Mouse (Mus musculus): ENCODE data around the gene Rfx2. TPM values are rescaled to one million over a fixed set of nuclear protein-coding genes. Genes with fewer than 3 reads are reported as not detected.

Gene Rfx2
- polyA plus RNA-seq, 1 experiment from 2014 or later = 4.4 TPM

DNA sequence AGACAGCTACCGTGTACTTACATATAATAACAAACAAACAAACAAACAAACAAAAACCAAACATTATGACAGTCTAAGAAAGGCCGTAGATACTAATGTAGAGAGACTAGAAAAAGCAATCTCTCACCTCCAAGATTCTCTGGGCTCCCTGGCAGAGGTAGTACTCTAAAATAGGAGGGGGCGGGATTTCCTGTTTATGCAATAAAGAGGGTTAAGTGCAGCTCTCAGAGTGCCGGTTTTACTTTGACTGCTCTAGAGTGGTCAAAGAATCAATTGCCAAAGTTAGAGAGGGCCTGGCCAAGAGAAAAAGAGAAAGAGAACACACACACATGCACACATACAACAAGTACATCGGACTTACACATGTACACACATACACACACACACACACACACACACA lies 11.4 kb upstream of the Rfx2 start:
- 74% methylated on average over 5 of the region's 5 CpGs for WGBS
- H3K4me3 ChIP-seq (ENCODE audit: low read length) = no peak overlapping the region
- no peaks in the 10 kb centered on the region for H3K27me3 ChIP-seq (ENCODE audit: insufficient read depth, low read length)
- no peak overlapping the region for H3K4me2 ChIP-seq (replicated peaks; ENCODE audit: low read depth, low read length)
- H3K9ac ChIP-seq (replicated peaks; ENCODE audit: low read length) = no peak overlapping the region
- H3K9me3 ChIP-seq (ENCODE audit: low read length) = no peaks in the 10 kb centered on the region
- H3K36me3 ChIP-seq (ENCODE audit: insufficient read depth, low read length) = no peaks in the 10 kb centered on the region
- no peak for ATAC-seq (ENCODE audit: low FRiP score, low TSS enrichment)
- H3K27ac ChIP-seq (ENCODE audit: low read length) = no peak overlapping the region
- H3K4me1 ChIP-seq (ENCODE audit: insufficient read depth, low read length) = no peaks in the 10 kb centered on the region

- no peak overlapping the region for H3K9ac ChIP-seq (replicated peaks; ENCODE audit: low read length)
- no peaks in the 10 kb centered on the region for H3K27me3 ChIP-seq (ENCODE audit: insufficient read depth, low read length)
- no peak for ATAC-seq (ENCODE audit: low FRiP score, low TSS enrichment)
- no peak overlapping the region for H3K27ac ChIP-seq (ENCODE audit: low read length)
- H3K9me3 ChIP-seq (ENCODE audit: low read length) = no peaks in the 10 kb centered on the region
- H3K4me2 ChIP-seq (replicated peaks; ENCODE audit: low read depth, low read length) = no peak overlapping the region
- H3K36me3 ChIP-seq (ENCODE audit: insufficient read depth, low read length) = no peaks in the 10 kb centered on the region
- no peaks in the 10 kb centered on the region for H3K4me1 ChIP-seq (ENCODE audit: insufficient read depth, low read length)
- WGBS = 64% methylated on average over 7 of the region's 7 CpGs
- H3K4me3 ChIP-seq (ENCODE audit: low read length) = no peak overlapping the region
Measured at GRCm38 (mm10) chr17:56840524-56840923, 9.7 kb upstream of the Rfx2 start.

DNA sequence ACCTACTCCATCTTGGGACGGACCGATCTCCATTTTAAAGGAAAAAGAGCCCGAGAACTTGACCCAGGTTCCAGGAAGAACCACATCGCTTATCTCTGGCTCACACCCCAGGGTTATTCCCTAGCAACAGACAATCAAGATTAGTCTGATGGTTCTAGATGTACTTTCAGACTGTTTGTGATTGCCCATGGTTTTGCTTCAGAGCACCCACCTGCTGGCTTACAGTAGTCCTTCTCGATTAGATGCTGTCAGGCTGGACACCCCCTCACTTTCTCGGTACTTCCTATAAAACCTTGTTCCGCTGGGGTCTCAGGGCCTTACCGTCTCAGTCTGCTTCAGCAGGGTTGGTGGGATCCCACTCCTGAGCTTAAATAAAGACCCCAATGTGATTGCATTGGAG lies 5.5 kb upstream of the Rfx2 start:
- H3K36me3 ChIP-seq (ENCODE audit: insufficient read depth, low read length) = no peaks in the 10 kb centered on the region
- H3K4me2 ChIP-seq (replicated peaks; ENCODE audit: low read depth, low read length) = no peak overlapping the region
- no peak overlapping the region for H3K27ac ChIP-seq (ENCODE audit: low read length)
- no peak overlapping the region for H3K4me3 ChIP-seq (ENCODE audit: low read length)
- WGBS = 87% methylated on average over 8 of the region's 8 CpGs
- no peaks in the 10 kb centered on the region for H3K9me3 ChIP-seq (ENCODE audit: low read length)
- no peaks in the 10 kb centered on the region for H3K4me1 ChIP-seq (ENCODE audit: insufficient read depth, low read length)
- no peaks in the 10 kb centered on the region for H3K27me3 ChIP-seq (ENCODE audit: insufficient read depth, low read length)
- no peak for ATAC-seq (ENCODE audit: low FRiP score, low TSS enrichment)
- H3K9ac ChIP-seq (replicated peaks; ENCODE audit: low read length) = no peak overlapping the region

GRCm38 (mm10) chr17:56833381-56833780 lies 2.6 kb upstream of the Rfx2 start:
- H3K36me3 ChIP-seq (ENCODE audit: insufficient read depth, low read length) = no peaks in the 10 kb centered on the region
- peaks cover 12% of the 10 kb centered on the region for H3K4me1 ChIP-seq (ENCODE audit: insufficient read depth, low read length)
- no peak for ATAC-seq (ENCODE audit: low FRiP score, low TSS enrichment)
- 89% methylated on average over 1 of the region's 1 CpGs for WGBS
- H3K4me3 ChIP-seq (ENCODE audit: low read length) = no peak overlapping the region
- no peaks in the 10 kb centered on the region for H3K9me3 ChIP-seq (ENCODE audit: low read length)
- H3K27me3 ChIP-seq (ENCODE audit: insufficient read depth, low read length) = peaks cover 12% of the 10 kb centered on the region
- H3K27ac ChIP-seq (ENCODE audit: low read length) = no peak overlapping the region
- H3K4me2 ChIP-seq (replicated peaks; ENCODE audit: low read depth, low read length) = no peak overlapping the region
- no peak overlapping the region for H3K9ac ChIP-seq (replicated peaks; ENCODE audit: low read length)

DNA sequence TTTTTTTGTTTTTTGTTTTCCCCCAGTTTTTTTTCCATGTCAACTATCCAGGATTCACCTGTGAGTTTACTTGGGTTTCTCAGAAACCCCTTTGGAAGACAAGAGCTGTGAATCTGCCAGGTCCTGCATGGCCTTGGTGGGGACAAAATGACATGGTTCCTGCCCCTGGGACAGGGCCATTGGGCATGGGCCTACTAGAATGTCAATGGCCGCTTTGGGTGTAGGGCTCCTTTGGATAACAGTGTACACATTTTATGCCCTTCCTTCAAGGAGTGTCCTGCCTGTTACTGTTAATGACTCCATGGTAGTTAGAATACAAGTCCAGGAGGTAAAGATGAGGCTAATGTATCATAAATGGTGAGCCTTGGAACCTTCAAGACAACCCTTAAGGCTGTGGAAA lies 2.1 kb upstream of the Rfx2 start:
- no peak overlapping the region for H3K9ac ChIP-seq (replicated peaks; ENCODE audit: low read length)
- H3K4me2 ChIP-seq (replicated peaks; ENCODE audit: low read depth, low read length) = no peak overlapping the region
- H3K4me3 ChIP-seq (ENCODE audit: low read length) = no peak overlapping the region
- H3K36me3 ChIP-seq (ENCODE audit: insufficient read depth, low read length) = no peaks in the 10 kb centered on the region
- H3K27me3 ChIP-seq (ENCODE audit: insufficient read depth, low read length) = peaks cover 12% of the 10 kb centered on the region
- H3K27ac ChIP-seq (ENCODE audit: low read length) = no peak overlapping the region
- H3K9me3 ChIP-seq (ENCODE audit: low read length) = no peaks in the 10 kb centered on the region
- H3K4me1 ChIP-seq (ENCODE audit: insufficient read depth, low read length) = peaks cover 12% of the 10 kb centered on the region
- WGBS = 83% methylated on average over 1 of the region's 1 CpGs
- no peak for ATAC-seq (ENCODE audit: low FRiP score, low TSS enrichment)

- no peak overlapping the region for H3K27ac ChIP-seq (ENCODE audit: low read length)
- peak overlapping the region; percentile 29 for H3K9ac ChIP-seq (replicated peaks; ENCODE audit: low read length)
- peaks cover 12% of the 10 kb centered on the region for H3K27me3 ChIP-seq (ENCODE audit: insufficient read depth, low read length)
- ATAC-seq (ENCODE audit: low FRiP score, low TSS enrichment) = peak; percentile 98
- WGBS = under 1% methylated on average over 36 of the region's 42 CpGs
- peaks cover 12% of the 10 kb centered on the region for H3K4me1 ChIP-seq (ENCODE audit: insufficient read depth, low read length)
- no peaks in the 10 kb centered on the region for H3K9me3 ChIP-seq (ENCODE audit: low read length)
- peak overlapping the region; percentile 70 for H3K4me3 ChIP-seq (ENCODE audit: low read length)
- H3K4me2 ChIP-seq (replicated peaks; ENCODE audit: low read depth, low read length) = peak overlapping the region; percentile 89
- H3K36me3 ChIP-seq (ENCODE audit: insufficient read depth, low read length) = no peaks in the 10 kb centered on the region
Measured at GRCm38 (mm10) chr17:56831111-56831816, 451 bp upstream of the Rfx2 start.

- no peaks in the 10 kb centered on the region for H3K36me3 ChIP-seq (ENCODE audit: insufficient read depth, low read length)
- H3K4me1 ChIP-seq (ENCODE audit: insufficient read depth, low read length) = peaks cover 12% of the 10 kb centered on the region
- H3K9ac ChIP-seq (replicated peaks; ENCODE audit: low read length) = peak overlapping the region; percentile 64
- peak overlapping the region; percentile 70 for H3K4me3 ChIP-seq (ENCODE audit: low read length)
- H3K4me2 ChIP-seq (replicated peaks; ENCODE audit: low read depth, low read length) = peak overlapping the region; percentile 89
- peaks cover 12% of the 10 kb centered on the region for H3K27me3 ChIP-seq (ENCODE audit: insufficient read depth, low read length)
- WGBS = 1% methylated on average over 27 of the region's 27 CpGs
- H3K27ac ChIP-seq (ENCODE audit: low read length) = no peak overlapping the region
- H3K9me3 ChIP-seq (ENCODE audit: low read length) = no peaks in the 10 kb centered on the region
- ATAC-seq (ENCODE audit: low FRiP score, low TSS enrichment) = no peak
Measured at GRCm38 (mm10) chr17:56829795-56830194, 1.0 kb downstream of the Rfx2 start.

DNA sequence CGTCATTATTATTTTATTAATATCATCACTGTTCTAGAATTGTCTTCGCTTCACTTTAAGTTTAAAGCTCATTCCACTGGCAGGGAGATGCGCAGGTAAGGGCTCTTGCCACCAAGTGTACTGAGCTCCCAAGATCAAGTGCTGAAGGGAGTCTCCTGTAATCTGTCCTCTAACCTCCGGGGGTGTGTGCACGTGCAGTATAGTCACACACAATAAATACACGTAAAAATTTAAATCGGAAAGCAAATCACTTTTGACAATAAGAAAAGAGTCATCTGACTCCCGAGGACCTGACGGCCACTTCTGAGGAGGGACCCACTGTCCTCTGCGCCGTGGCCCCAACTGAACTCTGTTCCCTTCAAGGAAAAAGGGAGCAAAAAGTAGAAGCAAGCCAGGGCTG lies 1.6 kb downstream of the Rfx2 start:
- Histone ChIP-seq H3K4me2 (replicated peaks; ENCODE audit: low read depth, low read length) (peak overlapping the region; percentile 89; the same call in 1 of the 2 replicates), H3K27ac (ENCODE audit: low read length) (no peak overlapping the region), H3K9ac (replicated peaks; ENCODE audit: low read length) (no peak overlapping the region), H3K4me3 (ENCODE audit: low read length) (peak overlapping the region; percentile 70), H3K36me3 (ENCODE audit: insufficient read depth, low read length) (no peaks in the 10 kb centered on the region), H3K27me3 (ENCODE audit: insufficient read depth, low read length) (peaks cover 12% of the 10 kb centered on the region), H3K9me3 (ENCODE audit: low read length) (no peaks in the 10 kb centered on the region), H3K4me1 (ENCODE audit: insufficient read depth, low read length) (peaks cover 12% of the 10 kb centered on the region)
- ATAC-seq (ENCODE audit: low FRiP score, low TSS enrichment) = no peak
- WGBS = 27% methylated on average over 11 of the region's 11 CpGs

GRCm38 (mm10) chr17:56826718-56827117 lies 4.1 kb downstream of the Rfx2 start:
- no peak for ATAC-seq (ENCODE audit: low FRiP score, low TSS enrichment)
- H3K27me3 ChIP-seq (ENCODE audit: insufficient read depth, low read length) = peaks cover 12% of the 10 kb centered on the region

DNA sequence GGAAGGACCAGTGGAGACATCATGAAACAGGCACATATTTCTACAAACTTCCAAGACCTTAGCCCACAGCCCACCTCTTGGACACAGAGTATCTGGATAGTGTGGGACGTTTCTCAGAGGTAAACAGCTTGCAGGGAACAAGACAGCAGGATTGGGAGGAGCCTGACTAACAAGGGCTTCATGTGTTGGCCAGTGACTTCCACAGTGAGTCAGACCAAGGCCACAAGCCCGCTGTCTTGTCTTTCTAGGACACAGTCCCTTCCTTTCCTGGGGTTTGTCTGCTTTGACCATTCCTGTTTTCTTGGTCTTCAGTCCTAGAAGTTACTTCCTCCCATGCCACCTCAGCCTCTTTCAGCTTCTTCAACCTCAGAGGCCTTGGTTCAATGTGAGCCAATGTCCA lies 7.5 kb downstream of the Rfx2 start:
- Histone ChIP-seq H3K36me3 (ENCODE audit: insufficient read depth, low read length) (no peaks in the 10 kb centered on the region), H3K4me2 (replicated peaks; ENCODE audit: low read depth, low read length) (no peak overlapping the region), H3K4me1 (ENCODE audit: insufficient read depth, low read length) (no peaks in the 10 kb centered on the region), H3K27ac (ENCODE audit: low read length) (no peak overlapping the region), H3K9ac (replicated peaks; ENCODE audit: low read length) (no peak overlapping the region), H3K27me3 (ENCODE audit: insufficient read depth, low read length) (no peaks in the 10 kb centered on the region), H3K9me3 (ENCODE audit: low read length) (no peaks in the 10 kb centered on the region), H3K4me3 (ENCODE audit: low read length) (no peak overlapping the region)
- WGBS = 58% methylated on average over 2 of the region's 2 CpGs
- ATAC-seq (ENCODE audit: low FRiP score, low TSS enrichment) = no peak

More at GRCm38 (mm10) chr17:56826718-56827117, 4.1 kb downstream of the Rfx2 start:
- Histone ChIP-seq H3K27ac (ENCODE audit: low read length) (no peak overlapping the region), H3K36me3 (ENCODE audit: insufficient read depth, low read length) (no peaks in the 10 kb centered on the region), H3K4me2 (replicated peaks; ENCODE audit: low read depth, low read length) (no peak overlapping the region), H3K9me3 (ENCODE audit: low read length) (no peaks in the 10 kb centered on the region), H3K4me1 (ENCODE audit: insufficient read depth, low read length) (peaks cover 12% of the 10 kb centered on the region), H3K4me3 (ENCODE audit: low read length) (no peak overlapping the region), H3K9ac (replicated peaks; ENCODE audit: low read length) (no peak overlapping the region)
- 87% methylated on average over 2 of the region's 2 CpGs for WGBS
